Mouse (Mus musculus) CH12.LX (cell line): ENCODE measurements around the gene Trmt10a. TPM values are rescaled to one million over a fixed set of nuclear protein-coding genes. Genes with fewer than 3 reads are reported as not detected.

Source experiments
- DNase-seq: peaks from one replicate; pipeline ENCODE4 v3.0.0-alpha.2; 2013; ENCODE audit errors: extremely low read depth
- H3K27ac ChIP-seq: 2 replicates; pipeline ENCODE4 v1.5.1; 2012; ENCODE audit warnings: low read depth, mild to moderate bottlenecking, control low read depth, moderate library complexity; ENCODE audit not compliant: insufficient read depth
- H3K27me3 ChIP-seq: replicated peaks from 2 replicates; pipeline ENCODE3; 2012; ENCODE audit warnings: inconsistent platforms
- H3K36me3 ChIP-seq, 2 experiments: replicated peaks in 1 of 2; 2 replicates each; pipeline versions ENCODE3 to v1.6.1; 2012; ENCODE audit warnings: inconsistent platforms in 1 of 2, low read length in 1 of 2, mild to moderate bottlenecking in 1 of 2, mixed read lengths in 1 of 2, moderate library complexity in 1 of 2; ENCODE audit not compliant: control insufficient read depth in 1 of 2, insufficient read depth in 1 of 2
- H3K4me1 ChIP-seq, 2 experiments: 2 replicates each; pipeline ENCODE4 v1.6.1; 2012; ENCODE audit warnings: inconsistent platforms in 1 of 2, moderate library complexity in 1 of 2; ENCODE audit not compliant: insufficient read depth in 2 of 2, control insufficient read depth in 1 of 2
- H3K4me2 ChIP-seq: 2 replicates; pipeline ENCODE4 v1.6.1; 2012; ENCODE audit warnings: low read depth, mild to moderate bottlenecking, control low read depth; ENCODE audit not compliant: poor library complexity, insufficient read depth, severe bottlenecking
- H3K4me3 ChIP-seq, 3 experiments: fragments of 150-350 bp in 1 of 3; sonication (generic) in 1 of 3; replicated peaks in 1 of 3; 2 replicates each; pipeline versions ENCODE3 to v1.5.1; 2011 to 2012; ENCODE audit warnings: low read depth in 2 of 3, low read length in 2 of 3, mild to moderate bottlenecking in 2 of 3, moderate library complexity in 2 of 3, control low read depth in 1 of 3, improper control_type of control experiment in 1 of 3, inconsistent platforms in 1 of 3, mixed read lengths in 1 of 3; ENCODE audit not compliant: poor library complexity in 1 of 3
- H3K79me2 ChIP-seq: replicated peaks from 2 replicates; pipeline ENCODE4 v1.6.1; 2012; ENCODE audit warnings: mild to moderate bottlenecking, moderate library complexity; ENCODE audit not compliant: control insufficient read depth, poor library complexity, insufficient read depth, severe bottlenecking; ENCODE audit errors: extremely low read depth
- H3K9ac ChIP-seq: 2 replicates; pipeline ENCODE4 v1.6.1; 2012; ENCODE audit warnings: low read depth, mild to moderate bottlenecking, control low read depth, moderate library complexity; ENCODE audit not compliant: insufficient read depth
- H3K9me3 ChIP-seq: replicated peaks from 2 replicates; pipeline ENCODE3; 2012; ENCODE audit warnings: low read length, inconsistent platforms, mixed read lengths
- CHD1 ChIP-seq: IDR thresholded peaks from 2 replicates; pipeline ENCODE4 v1.6.1; 2012; ENCODE audit warnings: low read depth, low read length, improper control_type of control experiment, inconsistent platforms
- CHD2 ChIP-seq: IDR thresholded peaks from 2 replicates; pipeline ENCODE4 v1.6.1; 2011; ENCODE audit warnings: low read length, improper control_type of control experiment
- CTCF ChIP-seq, 2 experiments: IDR thresholded peaks in 1 of 2; conservative IDR thresholded peaks in 1 of 2; 2 replicates each; pipeline ENCODE4 v1.5.1; 2011 to 2012; ENCODE audit warnings: low read depth in 2 of 2, low read length in 2 of 2, improper control_type of control experiment in 1 of 2, inconsistent platforms in 1 of 2, mild to moderate bottlenecking in 1 of 2, moderate library complexity in 1 of 2
- ELF1 ChIP-seq: IDR thresholded peaks from 2 replicates; pipeline ENCODE4 v1.6.1; 2014; ENCODE audit warnings: low read depth, mild to moderate bottlenecking, inconsistent platforms, low read length, improper control_type of control experiment
- JUN ChIP-seq: IDR thresholded peaks from 2 replicates; pipeline ENCODE4 v1.6.1; 2011; ENCODE audit warnings: low read depth, mild to moderate bottlenecking, low read length, improper control_type of control experiment, moderate library complexity; ENCODE audit not compliant: insufficient read depth
- JUND ChIP-seq: conservative IDR thresholded peaks from 2 replicates; pipeline ENCODE4 v1.6.1; 2011; ENCODE audit warnings: low read depth, low read length, improper control_type of control experiment
- KAT2A ChIP-seq: IDR thresholded peaks from 2 replicates; pipeline ENCODE4 v1.6.1; 2012; ENCODE audit warnings: low read length, improper control_type of control experiment, inconsistent platforms; ENCODE audit not compliant: insufficient replicate concordance
- MYC ChIP-seq: IDR thresholded peaks from 2 replicates; pipeline ENCODE4 v1.6.1; 2011; ENCODE audit warnings: low read depth, mild to moderate bottlenecking, improper control_type of control experiment, low read length
- NELFE ChIP-seq: IDR thresholded peaks from 2 replicates; pipeline ENCODE4 v1.6.1; 2011; ENCODE audit warnings: low read depth, low read length, improper control_type of control experiment
- NRF1 ChIP-seq: IDR thresholded peaks from 2 replicates; pipeline ENCODE4 v1.6.1; 2014; ENCODE audit warnings: low read depth, mild to moderate bottlenecking, inconsistent platforms, low read length, improper control_type of control experiment, moderate library complexity
- POLR2A ChIP-seq: IDR thresholded peaks from 2 replicates; pipeline ENCODE4 v1.6.1; 2011; ENCODE audit warnings: low read depth, mild to moderate bottlenecking, improper control_type of control experiment, low read length
- RAD21 ChIP-seq: IDR thresholded peaks from 2 replicates; pipeline ENCODE4 v1.6.1; 2011; ENCODE audit warnings: low read depth, mild to moderate bottlenecking, low read length, improper control_type of control experiment, moderate library complexity
- RCOR1 ChIP-seq: conservative IDR thresholded peaks from 2 replicates; pipeline ENCODE4 v1.6.1; 2012; ENCODE audit warnings: low read depth, mild to moderate bottlenecking, inconsistent platforms, low read length, improper control_type of control experiment
- SIN3A ChIP-seq: IDR thresholded peaks from 2 replicates; pipeline ENCODE4 v1.6.1; 2012; ENCODE audit warnings: low read length, improper control_type of control experiment, inconsistent platforms
- SMC3 ChIP-seq: IDR thresholded peaks from 2 replicates; pipeline ENCODE4 v1.6.1; 2011; ENCODE audit warnings: low read depth, low read length, improper control_type of control experiment
- TBP ChIP-seq: conservative IDR thresholded peaks from 2 replicates; pipeline ENCODE4 v1.6.1; 2011; ENCODE audit warnings: low read depth, low read length, improper control_type of control experiment
- TCF12 ChIP-seq: IDR thresholded peaks from 2 replicates; pipeline ENCODE4 v1.6.1; 2014; ENCODE audit warnings: low read depth, mild to moderate bottlenecking, inconsistent platforms, low read length, improper control_type of control experiment
- UBTF ChIP-seq: IDR thresholded peaks from 2 replicates; pipeline ENCODE4 v1.6.1; 2012; ENCODE audit warnings: low read depth, mild to moderate bottlenecking, inconsistent platforms, low read length, improper control_type of control experiment, moderate library complexity
- ZC3H11A ChIP-seq: IDR thresholded peaks from 2 replicates; pipeline ENCODE4 v1.6.1; 2012; ENCODE audit warnings: low read depth, mild to moderate bottlenecking, inconsistent platforms, low read length, improper control_type of control experiment
- ZKSCAN1 ChIP-seq: IDR thresholded peaks from 2 replicates; pipeline ENCODE4 v1.6.1; 2012; ENCODE audit warnings: low read depth, inconsistent platforms, low read length, improper control_type of control experiment, borderline replicate concordance
- ZMIZ1 ChIP-seq: IDR thresholded peaks from 2 replicates; pipeline ENCODE4 v1.6.1; 2012; ENCODE audit warnings: low read depth, mild to moderate bottlenecking, inconsistent platforms, low read length, improper control_type of control experiment
- ZNF384 ChIP-seq: IDR thresholded peaks from 2 replicates; pipeline ENCODE4 v1.6.1; 2012; ENCODE audit warnings: low read depth, low read length, improper control_type of control experiment, inconsistent platforms
- dilution Hi-C: fragments of 300-500 bp; cut with MboI; formaldehyde crosslinking; loops from 2 replicates; pipeline ENCODE4 v1.14.3; 2020; ENCODE audit warnings: low sequenced_read_pairs; ENCODE audit not compliant: extremely low pct_unique_long_range_greater_than_20kb, extremely low pct_ligation_motif_present
- in situ Hi-C: fragments of 300-500 bp; cut with MboI; formaldehyde crosslinking; loops from 3 replicates; pipeline ENCODE4 v1.14.3; 2019; ENCODE audit warnings: low sequenced_read_pairs, low pct_ligation_motif_present, low pct_unique_long_range_greater_than_20kb, mixed read lengths
- polyA plus RNA-seq: library from polyadenylated mRNA; unstranded; fragments of >175 nt; gene quantifications from 2 replicates; pipeline ENCODE4 v1.2.1, GENCODE M21; 2012; ENCODE audit warnings: low read depth; ENCODE audit not compliant: insufficient read length
- total RNA-seq, 2 experiments: library from RNA; depleted of rRNA; stranded (reverse); fragments of 300-350 nt in 1 of 2; fragments of >200 nt in 1 of 2; gene quantifications; 2 replicates each; pipeline ENCODE4 v1.2.3; 2012 to 2014

Trmt10a gene
- total and polyA plus RNA-seq, 3 experiments: 31.6 to 65.7 (median 38.0) TPM

GRCm38 (mm10) chr3:138096263-138097028 lies 46.8 kb upstream of the Trmt10a start:
- no peak for DNase-seq
- in situ Hi-C loops (no loop called here), dilution Hi-C loops (no loop called here)
- no peak overlapping the region for H3K9ac ChIP-seq
- H3K27me3 ChIP-seq: no peaks in the 10 kb centered on the region
- H3K36me3 ChIP-seq: peaks cover 2 to 5% of the 10 kb centered on the region in 2 experiments
- H3K27ac ChIP-seq: no peak overlapping the region
- no peaks in the 10 kb centered on the region; a peak in 1 of 4 replicates for H3K4me1 ChIP-seq
- no peak overlapping the region for H3K4me2 ChIP-seq
- H3K79me2 ChIP-seq: no peaks in the 10 kb centered on the region
- no peak overlapping the region for H3K4me3 ChIP-seq
- no peaks in the 10 kb centered on the region for H3K9me3 ChIP-seq
- TF ChIP-seq NRF1 (no peak), ZKSCAN1 (no peak), ZNF384 (no peak), JUN (no peak), KAT2A (no peak), TBP (no peak), NELFE (no peak), RCOR1 (no peak), RAD21 (no peak), CHD2 (no peak), JUND (no peak), CHD1 (no peak), ELF1 (no peak), SIN3A (no peak), SMC3 (no peak), TCF12 (no peak), POLR2A (no peak), UBTF (no peak), MYC (no peak), ZMIZ1 (no peak)

GRCm38 (mm10) chr3:138097718-138098117 lies 45.5 kb upstream of the Trmt10a start:
- in situ Hi-C loops (no loop called here), dilution Hi-C loops (no loop called here)
- H3K4me3 ChIP-seq: no peak overlapping the region

More at GRCm38 (mm10) chr3:138097718-138098117, 45.5 kb upstream of the Trmt10a start:
- H3K9me3 ChIP-seq: no peaks in the 10 kb centered on the region
- no peaks in the 10 kb centered on the region; a peak in 1 of 4 replicates for H3K4me1 ChIP-seq
- no peaks in the 10 kb centered on the region for H3K27me3 ChIP-seq
- H3K27ac ChIP-seq: no peak overlapping the region
- H3K9ac ChIP-seq: no peak overlapping the region
- TF ChIP-seq ZC3H11A: no peak
- no peak for TF ChIP-seq CTCF (conservative IDR thresholded peaks at IDR 0.05 in 1 of 2, IDR thresholded peaks at IDR 0.05 in 1 of 2; ENCODE audit: low read depth in 2 of 2, low read length in 2 of 2)
- TF ChIP-seq ZNF384: no peak
- TF ChIP-seq KAT2A: no peak
- TF ChIP-seq, all 38 proteins: peak for 0
- no peak for DNase-seq
- Histone ChIP-seq H3K79me2 (no peaks in the 10 kb centered on the region), H3K36me3 (peaks cover 2 to 5% of the 10 kb centered on the region in 2 experiments), H3K4me2 (no peak overlapping the region)
